Mouse (Mus musculus): ENCODE results near the gene Zfp644. TPM values are rescaled to one million over a fixed set of nuclear protein-coding genes. Genes with fewer than 3 reads are reported as not detected.
"Not testable (repeated sequence)": the region's sequence is repeated elsewhere in the genome, so short reads cannot be mapped to it uniquely, and the experiment has no call there.

The Zfp644 gene
- polyA plus RNA-seq, 1 experiment from 2014 or later = 106 TPM

DNA sequence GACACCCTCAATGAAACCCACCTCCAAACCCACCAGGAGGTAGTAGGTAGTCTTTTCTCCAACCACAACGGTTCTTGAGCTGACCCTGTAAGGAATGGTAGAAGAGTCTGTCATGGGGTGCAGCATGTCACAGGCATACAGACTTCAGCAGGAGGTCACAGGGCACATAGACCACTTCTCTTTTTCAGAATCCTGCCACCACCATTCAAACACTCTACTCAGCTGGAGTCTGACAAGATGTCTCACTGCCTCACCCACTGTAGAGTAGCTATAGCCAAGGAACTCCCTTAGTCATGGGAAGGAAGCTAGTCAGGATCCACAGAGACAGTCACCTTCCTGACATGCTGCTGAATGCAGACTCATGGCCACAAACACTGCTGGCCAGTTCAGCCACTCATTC is 17.4 kb downstream of the Zfp644 start:
- no peak for ATAC-seq
- WGBS = 91% methylated on average over 1 of the region's 1 CpGs

DNA sequence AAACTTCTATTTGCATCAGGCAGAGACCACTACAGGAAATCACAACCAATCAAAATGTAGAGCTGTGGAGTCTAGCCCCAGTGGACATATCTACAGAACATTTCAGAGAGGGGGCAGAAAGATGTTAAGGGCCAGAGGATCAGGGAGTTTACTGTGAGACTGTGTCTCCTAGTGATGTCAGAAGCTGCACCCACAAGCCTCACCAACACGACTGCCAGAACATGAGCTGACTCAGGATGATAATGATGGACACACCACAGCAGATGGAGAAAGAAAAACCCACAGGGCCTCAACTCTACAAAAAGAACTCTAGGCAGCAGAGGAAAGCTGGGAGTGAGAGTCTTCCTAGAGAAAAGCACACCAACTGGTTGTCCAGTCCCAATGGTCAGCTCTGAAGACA is 18.3 kb downstream of the Zfp644 start:
- not testable (repeated sequence) for H3K9ac ChIP-seq (ENCODE audit: low read length); H3K27ac ChIP-seq (ENCODE audit: low read depth, low read length); H3K9me3 ChIP-seq (replicated peaks; ENCODE audit: control insufficient read depth, low read length); H3K4me2 ChIP-seq (ENCODE audit: low read length); H3K36me3 ChIP-seq (ENCODE audit: control insufficient read depth, insufficient read depth, low read length); DNase-seq (ENCODE audit: low spot score); H3K4me1 ChIP-seq (ENCODE audit: control insufficient read depth, insufficient read depth, low read length); ATAC-seq; H3K4me3 ChIP-seq (ENCODE audit: low read depth, low read length); H3K27me3 ChIP-seq (replicated peaks; ENCODE audit: control insufficient read depth, insufficient read depth, low read length)
- 79% methylated on average over 1 of the region's 1 CpGs for WGBS

More for the DNA sequence above, 17.4 kb downstream of the Zfp644 start:
- no peaks in the 10 kb centered on the region for H3K4me1 ChIP-seq (ENCODE audit: control insufficient read depth, insufficient read depth, low read length)
- DNase-seq (ENCODE audit: low spot score) = no peak
- H3K4me2 ChIP-seq (ENCODE audit: low read length) = no peak overlapping the region
- H3K9ac ChIP-seq (ENCODE audit: low read length) = no peak overlapping the region
- no peaks in the 10 kb centered on the region for H3K9me3 ChIP-seq (replicated peaks; ENCODE audit: control insufficient read depth, low read length)
- H3K4me3 ChIP-seq (ENCODE audit: low read depth, low read length) = no peak overlapping the region
- no peaks in the 10 kb centered on the region for H3K27me3 ChIP-seq (replicated peaks; ENCODE audit: control insufficient read depth, insufficient read depth, low read length)
- H3K27ac ChIP-seq (ENCODE audit: low read depth, low read length) = no peak overlapping the region
- no peaks in the 10 kb centered on the region; the same call in 1 of the 2 replicates for H3K36me3 ChIP-seq (ENCODE audit: control insufficient read depth, insufficient read depth, low read length)

DNA sequence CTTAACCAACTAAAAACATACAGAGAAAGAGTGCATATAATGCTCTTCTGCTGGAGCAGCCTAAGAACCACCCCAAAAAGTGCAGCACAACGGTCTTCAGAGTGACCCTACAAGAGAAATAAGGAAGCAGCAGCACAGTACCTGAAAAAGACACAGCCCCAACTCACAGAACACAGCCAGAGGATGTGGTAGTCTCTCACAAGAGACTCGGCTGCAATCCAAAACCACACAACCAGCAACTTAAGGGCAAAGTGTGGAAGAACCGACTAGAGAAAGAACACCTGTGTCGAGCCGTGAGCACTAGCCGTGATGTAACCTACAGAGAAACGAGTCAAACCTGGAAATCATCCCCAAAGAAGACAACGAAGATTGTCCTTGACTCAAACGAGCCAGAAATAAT is 20.3 kb downstream of the Zfp644 start:
- H3K9me3 ChIP-seq (replicated peaks; ENCODE audit: control insufficient read depth, low read length) = no peaks in the 10 kb centered on the region
- no peak overlapping the region for H3K4me2 ChIP-seq (ENCODE audit: low read length)
- H3K27ac ChIP-seq (ENCODE audit: low read depth, low read length) = no peak overlapping the region
- no peaks in the 10 kb centered on the region for H3K4me1 ChIP-seq (ENCODE audit: control insufficient read depth, insufficient read depth, low read length)
- no peak overlapping the region for H3K9ac ChIP-seq (ENCODE audit: low read length)
- H3K27me3 ChIP-seq (replicated peaks; ENCODE audit: control insufficient read depth, insufficient read depth, low read length) = no peaks in the 10 kb centered on the region
- DNase-seq (ENCODE audit: low spot score) (no peak), ATAC-seq (no peak)
- H3K4me3 ChIP-seq (ENCODE audit: low read depth, low read length) = no peak overlapping the region
- 90% methylated on average over 9 of the region's 9 CpGs for WGBS
- H3K36me3 ChIP-seq (ENCODE audit: control insufficient read depth, insufficient read depth, low read length) = no peaks in the 10 kb centered on the region; the same call in 1 of the 2 replicates

DNA sequence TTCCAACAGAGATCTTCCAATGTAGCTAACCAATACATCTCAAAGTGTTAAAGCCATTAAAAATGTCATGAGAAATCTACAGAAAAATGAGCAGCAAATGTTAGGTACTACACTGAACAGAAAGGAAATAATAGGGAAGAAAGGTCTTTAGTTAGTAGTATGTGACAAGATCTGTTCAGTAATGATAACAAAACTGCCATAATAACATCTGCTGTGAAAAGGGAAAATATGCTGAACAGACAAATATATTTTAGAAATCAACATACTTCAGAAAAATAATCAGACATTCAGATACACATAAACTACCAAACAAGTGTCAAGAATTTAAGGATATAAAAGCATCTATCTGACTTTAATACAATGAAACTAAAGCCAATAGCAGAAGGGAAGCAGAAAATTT is 24.5 kb downstream of the Zfp644 start:
- Histone ChIP-seq H3K9ac (ENCODE audit: low read length) (no peak overlapping the region), H3K4me1 (ENCODE audit: control insufficient read depth, insufficient read depth, low read length) (no peaks in the 10 kb centered on the region), H3K4me2 (ENCODE audit: low read length) (no peak overlapping the region), H3K27ac (ENCODE audit: low read depth, low read length) (no peak overlapping the region), H3K36me3 (ENCODE audit: control insufficient read depth, insufficient read depth, low read length) (peaks cover 3% of the 10 kb centered on the region; the same call in 1 of the 2 replicates), H3K27me3 (replicated peaks; ENCODE audit: control insufficient read depth, insufficient read depth, low read length) (no peaks in the 10 kb centered on the region), H3K9me3 (replicated peaks; ENCODE audit: control insufficient read depth, low read length) (no peaks in the 10 kb centered on the region), H3K4me3 (ENCODE audit: low read depth, low read length) (no peak overlapping the region)
- DNase-seq (ENCODE audit: low spot score) (no peak), ATAC-seq (no peak)

DNA sequence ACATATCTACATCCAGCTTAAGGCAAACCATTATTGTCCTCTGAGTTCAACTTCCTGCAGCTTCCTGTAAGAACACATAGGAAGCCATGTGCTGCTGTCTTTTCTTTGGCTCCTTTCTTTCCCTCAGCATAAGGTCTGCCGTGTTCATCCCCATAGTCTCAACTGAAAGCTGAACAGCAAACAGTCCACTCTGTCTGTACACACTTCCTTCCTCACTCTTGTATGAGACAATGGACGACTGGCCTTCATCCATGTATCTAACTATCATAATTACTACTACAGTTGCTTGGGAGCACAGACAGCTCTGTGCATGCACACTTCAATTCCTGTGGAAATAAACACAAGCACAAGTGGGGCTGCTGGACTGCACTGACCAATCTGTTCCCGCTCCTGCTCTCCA is 25.2 kb downstream of the Zfp644 start:
- H3K27me3 ChIP-seq (replicated peaks; ENCODE audit: control insufficient read depth, insufficient read depth, low read length) = no peaks in the 10 kb centered on the region
- H3K36me3 ChIP-seq (ENCODE audit: control insufficient read depth, insufficient read depth, low read length) = peaks cover 3% of the 10 kb centered on the region; the same call in 1 of the 2 replicates
- H3K9me3 ChIP-seq (replicated peaks; ENCODE audit: control insufficient read depth, low read length) = no peaks in the 10 kb centered on the region
- H3K9ac ChIP-seq (ENCODE audit: low read length) = no peak overlapping the region
- no peak for DNase-seq (ENCODE audit: low spot score)
- ATAC-seq = no peak
- no peaks in the 10 kb centered on the region for H3K4me1 ChIP-seq (ENCODE audit: control insufficient read depth, insufficient read depth, low read length)
- H3K4me3 ChIP-seq (ENCODE audit: low read depth, low read length) = no peak overlapping the region
- no peak overlapping the region for H3K4me2 ChIP-seq (ENCODE audit: low read length)
- 85% methylated on average over 3 of the region's 3 CpGs for WGBS
- H3K27ac ChIP-seq (ENCODE audit: low read depth, low read length) = no peak overlapping the region

DNA sequence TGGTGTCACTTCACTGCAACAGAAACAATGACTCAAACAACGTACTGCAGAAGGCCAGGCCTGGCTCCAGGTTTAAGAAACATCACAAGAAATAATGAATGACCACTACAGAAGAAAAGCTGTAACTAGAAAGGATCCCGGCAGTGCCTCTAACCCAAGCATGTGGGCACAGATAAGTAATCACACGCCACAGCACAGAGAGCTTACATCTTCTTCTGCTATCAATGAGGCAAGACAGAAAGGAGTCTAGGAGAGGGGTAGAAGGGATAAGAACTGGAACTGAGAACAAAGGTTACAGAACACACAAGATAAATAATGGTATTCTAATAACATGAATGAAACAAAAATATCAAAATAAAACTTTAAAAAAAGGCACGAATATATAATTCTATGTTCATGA is 32.2 kb downstream of the Zfp644 start:
- H3K36me3 ChIP-seq (ENCODE audit: control insufficient read depth, insufficient read depth, low read length) = peaks cover 6% of the 10 kb centered on the region; the same call in 1 of the 2 replicates
- H3K27me3 ChIP-seq (replicated peaks; ENCODE audit: control insufficient read depth, insufficient read depth, low read length) = no peaks in the 10 kb centered on the region
- no peak overlapping the region for H3K9ac ChIP-seq (ENCODE audit: low read length)
- no peaks in the 10 kb centered on the region for H3K4me1 ChIP-seq (ENCODE audit: control insufficient read depth, insufficient read depth, low read length)
- DNase-seq (ENCODE audit: low spot score) = no peak
- H3K27ac ChIP-seq (ENCODE audit: low read depth, low read length) = no peak overlapping the region
- H3K4me2 ChIP-seq (ENCODE audit: low read length) = no peak overlapping the region
- no peaks in the 10 kb centered on the region for H3K9me3 ChIP-seq (replicated peaks; ENCODE audit: control insufficient read depth, low read length)
- ATAC-seq = no peak
- no peak overlapping the region for H3K4me3 ChIP-seq (ENCODE audit: low read depth, low read length)
- WGBS = 91% methylated on average over 4 of the region's 4 CpGs

DNA sequence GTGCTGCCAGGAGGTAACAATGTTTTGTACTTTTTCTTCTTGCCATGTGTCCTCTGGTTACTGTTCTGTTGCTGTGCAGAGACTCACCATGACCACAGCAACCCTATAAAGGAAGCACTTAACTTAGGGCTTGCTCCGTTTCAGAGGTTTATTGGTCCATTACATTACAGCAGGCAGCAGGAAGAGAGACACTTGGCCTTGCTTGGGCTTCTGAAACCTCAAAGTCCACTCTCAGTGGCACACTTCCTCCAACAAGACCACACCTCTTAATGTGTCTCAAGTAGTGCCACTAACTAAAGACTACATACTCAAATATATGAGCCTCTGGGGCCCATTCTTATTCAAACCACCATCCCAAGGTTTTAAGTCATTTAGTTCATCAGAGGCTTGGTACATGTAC is 36.2 kb downstream of the Zfp644 start:
- Histone ChIP-seq H3K4me2 (ENCODE audit: low read length) (no peak overlapping the region), H3K27ac (ENCODE audit: low read depth, low read length) (no peak overlapping the region), H3K4me1 (ENCODE audit: control insufficient read depth, insufficient read depth, low read length) (no peaks in the 10 kb centered on the region), H3K9ac (ENCODE audit: low read length) (no peak overlapping the region), H3K9me3 (replicated peaks; ENCODE audit: control insufficient read depth, low read length) (no peaks in the 10 kb centered on the region), H3K27me3 (replicated peaks; ENCODE audit: control insufficient read depth, insufficient read depth, low read length) (no peaks in the 10 kb centered on the region), H3K4me3 (ENCODE audit: low read depth, low read length) (no peak overlapping the region), H3K36me3 (ENCODE audit: control insufficient read depth, insufficient read depth, low read length) (0 out of 2 replicates have a peak, but pooled peaks cover 6% of the 10 kb centered on the region)
- DNase-seq (ENCODE audit: low spot score) = no peak
- ATAC-seq = no peak
- 83% methylated on average over 1 of the region's 1 CpGs for WGBS

DNA sequence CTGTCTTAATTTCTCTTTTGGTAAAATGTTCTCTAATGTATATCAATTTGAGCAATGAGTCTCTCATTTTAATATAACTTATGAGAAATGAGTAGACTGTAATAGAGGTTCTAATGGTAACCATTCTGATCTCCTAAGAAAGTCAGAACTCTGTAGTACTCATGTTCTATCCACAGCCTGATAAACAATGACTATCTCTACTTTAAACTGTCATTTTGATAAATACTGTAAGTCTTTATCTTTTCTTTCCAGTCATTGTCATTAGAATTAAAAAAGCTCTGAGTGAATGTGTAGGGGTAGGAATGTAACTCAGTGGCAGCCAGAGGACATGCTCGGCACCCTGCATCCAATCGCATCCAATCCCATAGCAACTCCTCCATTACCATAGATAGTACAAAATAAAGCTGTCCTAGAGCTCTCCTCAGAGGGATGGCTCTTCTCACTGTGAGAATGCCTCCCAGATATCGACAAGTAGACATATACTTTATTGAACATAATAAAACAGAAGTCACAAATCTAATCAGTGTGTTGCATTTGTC is 44.2 kb downstream of the Zfp644 start:
- H3K4me2 ChIP-seq (ENCODE audit: low read length) = no peak overlapping the region
- no peaks in the 10 kb centered on the region for H3K9me3 ChIP-seq (replicated peaks; ENCODE audit: control insufficient read depth, low read length)
- 0 out of 2 replicates have a peak, but pooled peaks cover 4% of the 10 kb centered on the region for H3K36me3 ChIP-seq (ENCODE audit: control insufficient read depth, insufficient read depth, low read length)
- H3K9ac ChIP-seq (ENCODE audit: low read length) = no peak overlapping the region
- H3K27me3 ChIP-seq (replicated peaks; ENCODE audit: control insufficient read depth, insufficient read depth, low read length) = no peaks in the 10 kb centered on the region
- ATAC-seq = no peak
- H3K4me3 ChIP-seq (ENCODE audit: low read depth, low read length) = no peak overlapping the region
- H3K27ac ChIP-seq (ENCODE audit: low read depth, low read length) = no peak overlapping the region
- 93% methylated on average over 3 of the region's 3 CpGs for WGBS
- no peak for DNase-seq (ENCODE audit: low spot score)
- H3K4me1 ChIP-seq (ENCODE audit: control insufficient read depth, insufficient read depth, low read length) = no peaks in the 10 kb centered on the region

DNA sequence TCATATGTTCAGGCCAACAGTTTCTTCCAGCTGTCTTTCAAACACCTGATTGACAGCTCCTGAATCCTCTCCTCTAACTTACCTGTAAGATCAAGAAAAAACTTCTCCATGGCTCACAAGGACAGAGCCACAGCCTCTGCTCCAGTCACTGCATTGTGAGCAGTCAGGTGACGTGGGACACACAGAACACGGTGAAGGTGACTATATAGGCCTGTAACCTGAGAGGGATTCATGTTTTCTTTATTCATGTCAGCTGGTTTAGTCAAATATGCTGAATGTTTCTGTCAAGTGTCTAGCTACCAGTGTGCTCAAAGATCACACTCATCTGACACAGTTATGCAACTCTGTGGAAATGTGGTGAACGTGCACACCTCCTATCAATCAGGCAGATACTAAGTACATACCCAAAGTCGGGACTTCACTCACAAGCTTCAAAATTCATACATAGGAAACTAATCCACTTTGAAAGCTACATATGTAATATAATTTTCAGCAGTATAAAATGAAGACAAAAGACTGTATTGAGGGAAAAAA is 44.8 kb downstream of the Zfp644 start:
- H3K27me3 ChIP-seq (replicated peaks; ENCODE audit: control insufficient read depth, insufficient read depth, low read length) = no peaks in the 10 kb centered on the region
- H3K4me3 ChIP-seq (ENCODE audit: low read depth, low read length) = no peak overlapping the region
- no peak overlapping the region for H3K4me2 ChIP-seq (ENCODE audit: low read length)
- WGBS = 92% methylated on average over 4 of the region's 4 CpGs
- H3K27ac ChIP-seq (ENCODE audit: low read depth, low read length) = no peak overlapping the region
- 0 out of 2 replicates have a peak, but pooled peaks cover 4% of the 10 kb centered on the region for H3K36me3 ChIP-seq (ENCODE audit: control insufficient read depth, insufficient read depth, low read length)
- no peak for DNase-seq (ENCODE audit: low spot score)
- H3K9me3 ChIP-seq (replicated peaks; ENCODE audit: control insufficient read depth, low read length) = no peaks in the 10 kb centered on the region
- no peak overlapping the region for H3K9ac ChIP-seq (ENCODE audit: low read length)
- ATAC-seq = no peak
- no peaks in the 10 kb centered on the region for H3K4me1 ChIP-seq (ENCODE audit: control insufficient read depth, insufficient read depth, low read length)

All from forebrain, embryonic 14.5 days (tissue).